Mouse (Mus musculus): Measurements from ENCODE around the gene Icam1. TPM values are rescaled to one million over a fixed set of nuclear protein-coding genes. Genes with fewer than 3 reads are reported as not detected.
"Not testable (repeated sequence)": the region's sequence is repeated elsewhere in the genome, so short reads cannot be mapped to it uniquely, and the experiment has no call there.

The Icam1 gene
- polyA plus RNA-seq, 1 experiment from 2014 or later, result 4.0 TPM

DNA sequence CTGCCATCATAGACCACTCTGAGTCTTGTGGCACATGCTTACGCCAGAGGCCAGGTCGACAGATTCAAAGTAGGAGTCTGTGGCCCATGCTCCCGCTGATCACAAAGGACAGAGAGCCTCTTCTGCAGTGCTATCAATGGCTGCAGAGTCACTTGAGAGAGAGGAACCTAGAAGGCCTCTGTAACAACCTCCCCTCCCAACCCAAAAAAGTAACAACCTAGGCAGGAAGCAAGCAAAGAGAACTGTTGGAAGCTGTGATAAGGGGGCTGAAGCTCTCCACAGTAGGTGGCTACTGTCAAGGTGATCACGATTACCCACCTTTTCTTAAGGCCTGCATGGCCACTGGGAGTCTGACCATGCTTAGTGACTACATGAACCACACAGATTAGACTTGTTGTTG is 27.8 kb downstream of the Icam1 start:
- no peaks in the 10 kb centered on the region for H3K36me3 ChIP-seq (ENCODE audit: control insufficient read depth, insufficient read depth, low read length)
- 82% methylated on average over 4 of the region's 4 CpGs for WGBS
- no peak overlapping the region for H3K4me2 ChIP-seq
- DNase-seq (ENCODE audit: low spot score, missing footprints) (no peak), ATAC-seq (ENCODE audit: low FRiP score) (no peak)
- H3K27me3 ChIP-seq (ENCODE audit: control insufficient read depth, insufficient read depth, low read length), result peaks cover 15% of the 10 kb centered on the region
- H3K9me3 ChIP-seq (ENCODE audit: control insufficient read depth, low read length), result no peaks in the 10 kb centered on the region
- no peak overlapping the region for H3K27ac ChIP-seq (ENCODE audit: low read depth, low read length)
- H3K9ac ChIP-seq (ENCODE audit: low read length), result no peak overlapping the region
- H3K4me1 ChIP-seq (ENCODE audit: control insufficient read depth, insufficient read depth, low read length), result no peaks in the 10 kb centered on the region
- no peak overlapping the region for H3K4me3 ChIP-seq (ENCODE audit: low read depth, low read length)

GRCm38 (mm10) chr9:21044785-21045184 is 29.0 kb downstream of the Icam1 start:
- H3K36me3 ChIP-seq (ENCODE audit: control insufficient read depth, insufficient read depth, low read length); H3K4me1 ChIP-seq (ENCODE audit: control insufficient read depth, insufficient read depth, low read length); ATAC-seq (ENCODE audit: low FRiP score); H3K9ac ChIP-seq (ENCODE audit: low read length); H3K9me3 ChIP-seq (ENCODE audit: control insufficient read depth, low read length); H3K27ac ChIP-seq (ENCODE audit: low read depth, low read length); H3K27me3 ChIP-seq (ENCODE audit: control insufficient read depth, insufficient read depth, low read length); H3K4me3 ChIP-seq (ENCODE audit: low read depth, low read length); DNase-seq (ENCODE audit: low spot score, missing footprints); H3K4me2 ChIP-seq: not testable (repeated sequence)
- 57% methylated on average over 1 of the region's 1 CpGs for WGBS

DNA sequence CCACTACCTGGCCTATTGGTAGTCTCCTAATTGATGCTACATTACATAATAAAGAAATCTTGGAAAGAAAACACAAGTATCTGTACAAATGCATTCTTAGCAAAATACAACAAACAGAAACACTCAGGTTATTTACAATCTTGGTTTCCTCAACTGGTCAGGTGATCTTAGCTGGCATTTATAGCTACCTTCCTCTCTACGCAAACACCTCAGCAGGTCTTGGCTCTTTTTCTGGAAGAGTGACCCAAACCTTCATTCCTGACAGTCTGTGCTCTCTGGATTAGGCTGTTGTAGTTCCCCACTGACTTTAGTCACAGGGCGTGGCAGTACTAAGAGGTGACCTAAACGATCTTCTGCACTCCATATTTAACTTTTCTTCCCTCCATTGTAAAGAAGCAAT is 29.4 kb downstream of the Icam1 start:
- Histone ChIP-seq H3K4me3 (ENCODE audit: low read depth, low read length) (no peak overlapping the region), H3K36me3 (ENCODE audit: control insufficient read depth, insufficient read depth, low read length) (no peaks in the 10 kb centered on the region), H3K9ac (ENCODE audit: low read length) (no peak overlapping the region), H3K9me3 (ENCODE audit: control insufficient read depth, low read length) (no peaks in the 10 kb centered on the region), H3K27ac (ENCODE audit: low read depth, low read length) (no peak overlapping the region), H3K4me1 (ENCODE audit: control insufficient read depth, insufficient read depth, low read length) (no peaks in the 10 kb centered on the region), H3K27me3 (ENCODE audit: control insufficient read depth, insufficient read depth, low read length) (peaks cover under 1% of the 10 kb centered on the region; the same call in 1 of the 2 replicates), H3K4me2 (no peak overlapping the region)
- 90% methylated on average over 3 of the region's 3 CpGs for WGBS
- no peak for ATAC-seq (ENCODE audit: low FRiP score)
- DNase-seq (ENCODE audit: low spot score, missing footprints), result no peak

DNA sequence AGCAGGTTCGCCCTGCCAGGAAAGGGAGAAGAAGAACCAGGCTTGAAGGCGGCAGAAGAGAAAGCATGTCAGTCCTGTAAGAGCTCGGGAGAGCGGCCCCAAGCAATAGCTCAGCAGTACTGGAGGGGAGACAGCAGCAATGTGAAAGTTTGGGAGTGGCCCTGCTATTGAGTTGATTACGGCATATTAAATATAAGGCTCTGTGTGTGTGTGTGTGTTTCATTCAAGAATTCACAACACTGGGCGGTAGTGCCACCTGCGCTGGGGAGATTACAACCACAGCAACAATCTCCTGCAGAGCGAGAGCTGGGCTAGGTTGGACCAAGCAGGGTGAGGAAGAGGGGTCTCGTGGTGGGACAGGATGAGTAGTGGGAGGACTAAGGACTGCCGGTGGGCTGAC is 35.8 kb downstream of the Icam1 start:
- H3K27me3 ChIP-seq (ENCODE audit: control insufficient read depth, insufficient read depth, low read length), result no peaks in the 10 kb centered on the region
- H3K4me2 ChIP-seq, result no peak overlapping the region
- no peak overlapping the region for H3K4me3 ChIP-seq (ENCODE audit: low read depth, low read length)
- DNase-seq (ENCODE audit: low spot score, missing footprints), result no peak
- ATAC-seq (ENCODE audit: low FRiP score), result no peak
- no peaks in the 10 kb centered on the region for H3K36me3 ChIP-seq (ENCODE audit: control insufficient read depth, insufficient read depth, low read length)
- H3K4me1 ChIP-seq (ENCODE audit: control insufficient read depth, insufficient read depth, low read length), result no peaks in the 10 kb centered on the region
- H3K27ac ChIP-seq (ENCODE audit: low read depth, low read length), result no peak overlapping the region
- no peak overlapping the region for H3K9ac ChIP-seq (ENCODE audit: low read length)
- H3K9me3 ChIP-seq (ENCODE audit: control insufficient read depth, low read length), result no peaks in the 10 kb centered on the region
- WGBS, result 72% methylated on average over 10 of the region's 10 CpGs

DNA sequence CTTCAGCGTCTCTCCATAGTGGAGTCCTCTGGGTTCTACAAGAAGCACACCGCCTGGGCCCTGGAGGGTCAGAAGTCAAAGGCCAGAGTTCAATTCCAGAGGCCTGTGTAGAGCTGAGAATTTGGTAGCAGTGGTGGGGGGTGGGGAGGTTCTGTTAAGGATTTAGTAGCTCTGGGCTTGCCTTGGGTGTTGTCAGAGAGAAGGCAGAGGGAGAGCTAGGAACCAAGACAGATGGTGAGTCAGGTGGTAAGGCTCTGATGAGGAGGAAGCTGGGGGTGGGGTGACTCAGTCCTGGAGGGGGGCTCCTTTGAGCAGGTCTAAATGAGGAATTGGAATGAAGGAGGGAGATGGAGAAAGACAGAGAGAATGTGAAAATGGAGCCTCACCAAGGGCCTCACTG is 47.1 kb downstream of the Icam1 start:
- WGBS, result 88% methylated on average over 2 of the region's 2 CpGs
- Histone ChIP-seq H3K9ac (ENCODE audit: low read length) (no peak overlapping the region), H3K9me3 (ENCODE audit: control insufficient read depth, low read length) (no peaks in the 10 kb centered on the region), H3K27me3 (ENCODE audit: control insufficient read depth, insufficient read depth, low read length) (no peaks in the 10 kb centered on the region), H3K4me1 (ENCODE audit: control insufficient read depth, insufficient read depth, low read length) (no peaks in the 10 kb centered on the region), H3K36me3 (ENCODE audit: control insufficient read depth, insufficient read depth, low read length) (peaks cover 3% of the 10 kb centered on the region; the same call in 1 of the 2 replicates), H3K4me2 (no peak overlapping the region), H3K27ac (ENCODE audit: low read depth, low read length) (no peak overlapping the region), H3K4me3 (ENCODE audit: low read depth, low read length) (no peak overlapping the region)
- ATAC-seq (ENCODE audit: low FRiP score), result no peak
- DNase-seq (ENCODE audit: low spot score, missing footprints), result no peak

- no peak for ATAC-seq (ENCODE audit: low FRiP score)
- WGBS, result 85% methylated on average over 27 of the region's 27 CpGs
Observed at GRCm38 (mm10) chr9:21067006-21067684, 51.4 kb downstream of the Icam1 start, which contains the start of gene Zglp1. Zglp1 (minus strand) TSS chr9:21067093.

DNA sequence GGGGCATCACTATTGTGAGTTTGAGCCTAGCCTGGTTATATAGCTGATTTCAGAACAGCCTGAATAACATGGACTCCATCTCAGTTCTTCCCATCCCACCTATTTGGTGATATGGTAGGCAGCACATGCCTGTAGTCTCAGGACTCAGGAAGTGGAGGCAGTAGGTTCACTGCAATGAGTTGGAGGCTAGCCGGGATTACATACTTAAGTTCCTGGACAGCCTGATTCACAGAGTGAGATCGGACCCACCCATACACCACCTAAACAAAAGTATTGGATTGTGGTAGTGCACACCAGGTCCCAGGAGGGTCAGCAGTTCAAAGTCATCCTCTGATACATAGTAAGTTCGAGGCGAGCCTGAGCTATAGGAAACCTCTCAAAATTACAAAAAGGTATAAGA is 56.9 kb downstream of the Icam1 start:
- 16% methylated on average over 4 of the region's 4 CpGs for WGBS
- H3K9ac ChIP-seq (ENCODE audit: low read length), result peak overlapping the region; percentile 89
- no peak overlapping the region for H3K27ac ChIP-seq (ENCODE audit: low read depth, low read length)
- no peak for DNase-seq (ENCODE audit: low spot score, missing footprints)
- ATAC-seq (ENCODE audit: low FRiP score), result peak; percentile 3; the same call in 1 of the 2 replicates
- H3K4me1 ChIP-seq (ENCODE audit: control insufficient read depth, insufficient read depth, low read length), result peaks cover 7% of the 10 kb centered on the region
- no peaks in the 10 kb centered on the region for H3K27me3 ChIP-seq (ENCODE audit: control insufficient read depth, insufficient read depth, low read length)
- H3K4me3 ChIP-seq (ENCODE audit: low read depth, low read length), result peak overlapping the region; percentile 82
- no peaks in the 10 kb centered on the region for H3K9me3 ChIP-seq (ENCODE audit: control insufficient read depth, low read length)
- H3K4me2 ChIP-seq, result peak overlapping the region; percentile 82
- peaks cover 19% of the 10 kb centered on the region for H3K36me3 ChIP-seq (ENCODE audit: control insufficient read depth, insufficient read depth, low read length)

More at GRCm38 (mm10) chr9:21067006-21067684, 51.4 kb downstream of the Icam1 start, which contains the start of gene Zglp1:
- Histone ChIP-seq H3K9me3 (ENCODE audit: control insufficient read depth, low read length) (no peaks in the 10 kb centered on the region), H3K36me3 (ENCODE audit: control insufficient read depth, insufficient read depth, low read length) (peaks cover 7% of the 10 kb centered on the region; the same call in 1 of the 2 replicates), H3K27ac (ENCODE audit: low read depth, low read length) (no peak within 1 kb of the TSS), H3K4me3 (ENCODE audit: low read depth, low read length) (no peak within 1 kb of the TSS), H3K4me1 (ENCODE audit: control insufficient read depth, insufficient read depth, low read length) (no peaks in the 10 kb centered on the region), H3K9ac (ENCODE audit: low read length) (no peak within 1 kb of the TSS), H3K27me3 (ENCODE audit: control insufficient read depth, insufficient read depth, low read length) (no peaks in the 10 kb centered on the region), H3K4me2 (no peak within 1 kb of the TSS)
- DNase-seq (ENCODE audit: low spot score, missing footprints), result peak; percentile 72

- no peaks in the 10 kb centered on the region for H3K27me3 ChIP-seq (ENCODE audit: control insufficient read depth, insufficient read depth, low read length)
- peak; percentile 97 for ATAC-seq (ENCODE audit: low FRiP score)
- H3K4me3 ChIP-seq (ENCODE audit: low read depth, low read length), result peak within 1 kb of the TSS; percentile 82
- DNase-seq (ENCODE audit: low spot score, missing footprints), result peak; percentile 98
- WGBS, result 4% methylated on average over 57 of the region's 58 CpGs
- H3K4me1 ChIP-seq (ENCODE audit: control insufficient read depth, insufficient read depth, low read length), result peaks cover 7% of the 10 kb centered on the region
- H3K27ac ChIP-seq (ENCODE audit: low read depth, low read length), result no peak within 1 kb of the TSS; the same call in 1 of the 2 replicates
- H3K9ac ChIP-seq (ENCODE audit: low read length), result peak within 1 kb of the TSS; percentile 89
- H3K4me2 ChIP-seq, result peak within 1 kb of the TSS; percentile 82
- no peaks in the 10 kb centered on the region for H3K9me3 ChIP-seq (ENCODE audit: control insufficient read depth, low read length)
- H3K36me3 ChIP-seq (ENCODE audit: control insufficient read depth, insufficient read depth, low read length), result peaks cover 24% of the 10 kb centered on the region
Observed at GRCm38 (mm10) chr9:21073044-21073840, 57.5 kb downstream of the Icam1 start, which contains the start of the genes Gm49373 and Fdx1l. Gm49373 (minus strand) TSS chr9:21073096. Fdx1l (minus strand) TSS chr9:21073614.

- peaks cover 7% of the 10 kb centered on the region for H3K4me1 ChIP-seq (ENCODE audit: control insufficient read depth, insufficient read depth, low read length)
- H3K27me3 ChIP-seq (ENCODE audit: control insufficient read depth, insufficient read depth, low read length), result no peaks in the 10 kb centered on the region
- peaks cover 33% of the 10 kb centered on the region for H3K36me3 ChIP-seq (ENCODE audit: control insufficient read depth, insufficient read depth, low read length)
- no peaks in the 10 kb centered on the region for H3K9me3 ChIP-seq (ENCODE audit: control insufficient read depth, low read length)
- no peak overlapping the region for H3K4me2 ChIP-seq
- WGBS, result 97% methylated on average over 1 of the region's 1 CpGs
- no peak overlapping the region for H3K27ac ChIP-seq (ENCODE audit: low read depth, low read length)
- H3K4me3 ChIP-seq (ENCODE audit: low read depth, low read length), result no peak overlapping the region
- DNase-seq (ENCODE audit: low spot score, missing footprints), result no peak
- no peak for ATAC-seq (ENCODE audit: low FRiP score)
- H3K9ac ChIP-seq (ENCODE audit: low read length), result no peak overlapping the region
Observed at GRCm38 (mm10) chr9:21074173-21074572, 58.4 kb downstream of the Icam1 start.

Measured in midbrain, embryonic 11.5 days (tissue).